Mouse (Mus musculus): ENCODE measurements around the gene Vwf.

The Vwf gene

DNA sequence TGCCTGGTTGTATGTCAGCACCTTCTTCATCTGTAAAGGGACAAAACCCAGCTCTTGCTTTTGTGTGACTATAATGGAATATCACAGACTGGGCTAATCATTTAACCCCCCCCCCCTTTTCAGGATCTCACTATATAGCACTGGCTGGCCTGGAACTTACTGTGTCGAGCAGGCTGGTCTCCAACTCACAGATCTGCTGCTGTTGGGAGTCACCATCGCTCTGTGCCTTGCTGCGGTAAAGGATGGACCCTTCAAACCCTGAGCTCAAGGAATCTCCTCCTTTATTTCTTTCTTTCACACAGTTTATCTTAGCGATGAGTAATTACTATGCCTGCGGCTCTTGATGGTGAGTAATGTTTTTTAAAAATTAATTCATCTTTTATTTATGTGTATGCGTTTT, at the start of gene Vwf:
TSS of gene Vwf (plus strand) at position 301 of the 400 bp plus-strand sequence.
- CTCF ChIA-PET = no interaction called here

DNA sequence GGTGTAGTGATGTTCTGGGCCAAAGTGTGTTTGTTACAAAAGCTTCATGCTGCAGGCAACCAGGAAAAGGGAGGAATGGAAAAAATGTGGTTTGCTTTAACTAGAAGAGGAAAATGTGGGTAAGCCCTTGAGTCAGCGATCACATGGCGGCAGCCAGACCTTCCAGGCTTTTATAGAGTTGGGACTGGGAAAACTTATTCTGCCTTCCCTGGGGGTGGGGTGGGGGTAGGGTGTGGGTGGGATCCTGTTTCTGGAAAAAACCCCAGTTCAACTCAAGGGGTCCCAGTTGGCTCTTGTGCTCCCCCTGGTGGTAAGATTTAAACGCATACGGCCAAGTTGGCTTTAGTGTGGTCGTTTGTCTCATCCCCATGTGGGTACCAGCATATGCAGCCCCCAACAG, 48.5 kb upstream of the Vwf start:
- CTCF ChIA-PET = interaction anchor here (0.6 kb wide), 1 partner anchor 54 kb away, joined by 12 read pairs; no protein-coding TSS in a partner anchor

DNA sequence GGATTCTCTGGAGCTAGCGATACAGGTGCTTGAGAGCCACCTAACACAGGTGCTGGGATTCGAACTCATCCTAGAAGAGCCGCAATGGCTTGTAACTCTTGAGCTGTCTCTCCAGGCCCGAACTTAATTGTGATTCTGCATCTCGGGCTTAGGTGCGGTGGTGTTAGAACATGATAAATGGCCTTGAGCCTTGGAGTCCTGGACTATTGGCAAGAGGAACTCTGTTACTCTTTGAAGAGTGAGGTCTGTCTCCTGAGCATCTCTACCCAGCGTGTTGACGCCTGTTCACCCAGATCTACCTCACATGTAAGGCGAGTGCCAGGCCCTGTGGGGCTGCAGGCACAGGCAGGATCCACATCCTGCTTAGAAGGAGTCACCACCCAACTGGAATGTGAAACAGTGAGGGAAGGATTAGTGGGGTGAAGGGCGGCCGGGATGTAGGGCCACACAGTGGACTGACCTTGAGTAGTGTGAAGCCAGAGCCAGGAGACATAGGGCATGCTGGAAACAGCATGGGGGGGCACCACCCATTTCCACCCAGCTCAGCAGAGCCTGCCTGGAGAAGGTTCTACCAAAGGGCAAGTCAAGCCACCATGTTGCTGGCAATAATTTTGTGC, 43.3 kb upstream of the Vwf start:
- CTCF ChIA-PET = interaction anchor here (0.7 kb wide), 1 partner anchor 83 kb away, joined by 3 read pairs; no protein-coding TSS in a partner anchor

DNA sequence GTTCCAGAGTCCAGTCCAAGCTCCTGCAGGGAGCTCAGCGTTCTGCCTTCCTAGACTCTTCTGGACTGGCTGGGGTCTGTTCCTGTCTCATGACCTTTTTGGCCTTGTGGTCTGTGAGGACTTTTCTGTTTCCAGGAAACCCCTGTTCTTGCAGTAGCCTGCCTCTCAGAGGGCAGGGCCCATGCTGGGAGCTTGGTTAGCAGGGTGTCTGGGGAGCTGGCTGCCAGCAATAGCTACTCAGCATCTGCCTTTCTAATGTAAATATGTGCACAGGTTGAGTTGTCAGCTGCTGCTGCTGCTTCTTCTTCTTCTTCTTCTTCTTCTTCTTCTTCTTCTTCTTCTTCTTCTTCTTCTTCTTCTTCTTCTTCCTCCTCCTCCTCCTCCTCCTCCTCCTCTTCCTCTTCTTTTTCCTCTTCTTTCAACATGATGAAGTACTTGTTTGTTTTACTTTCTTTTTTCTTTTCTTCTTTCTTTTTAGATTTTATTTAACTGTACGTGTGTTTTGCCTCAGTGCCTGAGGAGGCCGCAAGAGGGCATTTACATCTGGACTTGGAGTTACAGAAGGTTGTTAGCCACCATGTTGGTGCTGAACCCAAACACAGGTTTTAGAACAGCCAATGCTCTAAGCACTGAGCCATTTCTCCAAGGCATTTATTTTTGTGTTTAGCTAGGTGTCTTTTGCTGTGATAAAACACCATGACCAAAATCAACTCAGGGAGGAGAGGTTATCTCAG, 41.8 kb upstream of the Vwf start:
- CTCF ChIA-PET = no interaction called here

DNA sequence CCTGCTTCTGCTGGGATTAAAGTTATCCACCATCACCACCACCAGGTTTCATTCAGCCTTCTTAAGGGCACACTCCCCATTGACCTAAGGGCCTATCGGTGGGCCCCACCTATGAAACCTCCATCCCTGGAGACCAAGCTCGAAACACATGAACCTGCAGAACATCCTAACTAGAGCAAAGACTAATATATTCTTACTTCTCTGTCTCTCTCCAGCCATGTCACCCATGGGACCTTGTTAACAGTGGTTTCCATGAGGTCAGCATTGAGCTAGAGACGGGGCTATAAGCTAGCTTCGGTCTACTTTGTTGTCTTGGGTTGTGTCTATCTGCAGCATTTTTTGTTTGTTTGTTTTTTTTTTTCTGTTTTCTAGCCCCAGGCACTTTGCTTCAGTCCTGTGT, 40.1 kb upstream of the Vwf start:
- CTCF ChIA-PET = no interaction called here

DNA sequence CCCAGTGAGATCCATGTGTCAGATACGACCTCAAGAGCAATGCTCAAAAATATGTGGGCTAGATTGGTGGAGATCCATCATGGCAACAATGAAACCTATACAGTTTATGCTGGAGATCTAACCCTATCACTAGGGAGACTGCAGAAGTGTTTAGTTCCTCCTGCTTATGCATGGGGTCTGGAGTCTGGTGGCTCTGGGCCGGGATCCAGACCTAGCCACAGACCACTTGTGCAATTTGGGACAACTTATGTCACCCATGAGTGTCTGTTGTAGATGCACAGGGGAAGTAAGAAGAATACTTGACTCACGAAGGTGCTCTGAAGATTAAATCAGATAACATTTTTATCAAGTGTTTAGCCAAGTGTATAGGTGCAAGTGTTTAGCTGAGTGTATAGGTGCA, 36.8 kb upstream of the Vwf start:
- CTCF ChIA-PET = no interaction called here

DNA sequence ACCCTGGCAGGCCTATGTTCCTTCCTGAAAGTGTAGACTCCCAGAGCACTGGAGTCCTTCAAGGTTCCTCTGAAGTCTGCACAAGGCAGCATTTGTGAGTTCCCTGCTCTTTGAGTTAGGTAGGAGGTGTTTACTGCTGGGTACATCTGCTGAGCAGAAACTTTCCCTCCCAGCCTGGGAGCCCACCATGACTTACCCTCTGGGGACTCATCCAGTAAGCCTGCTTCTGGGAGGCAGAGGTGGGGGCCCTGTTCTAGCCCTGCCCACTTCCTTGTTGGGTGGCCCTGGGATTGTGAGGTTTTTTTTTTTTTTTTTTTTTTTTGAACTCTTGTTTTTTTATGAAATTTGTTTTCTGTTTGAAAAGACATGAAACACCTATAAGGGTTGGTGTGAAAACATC, 35.9 kb upstream of the Vwf start:
- CTCF ChIA-PET = interaction anchor here (0.6 kb wide), 2 partner anchors 62 kb away, joined by 3 to 4 read pairs; no protein-coding TSS in a partner anchor

DNA sequence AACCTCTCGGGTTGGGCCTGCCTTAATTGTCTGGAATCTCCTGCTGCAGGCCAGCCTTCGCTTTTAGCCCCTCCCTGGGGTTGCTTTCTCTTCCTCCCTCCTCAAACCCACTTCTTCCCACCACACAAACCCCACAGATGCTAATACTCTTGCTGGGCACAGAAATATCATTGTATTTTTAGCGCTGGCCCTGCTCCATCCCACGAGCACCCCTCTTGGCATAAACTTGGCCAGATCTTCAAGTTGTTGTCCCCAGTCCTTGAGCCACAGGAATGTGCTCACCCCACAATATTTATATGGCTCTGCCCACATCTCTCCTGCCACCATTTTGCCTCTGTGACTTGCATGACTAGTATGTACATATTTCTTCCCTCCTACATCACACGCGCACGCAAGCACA, 35.4 kb upstream of the Vwf start:
- CTCF ChIA-PET = interaction anchor here (0.5 to 0.6 kb wide), 2 partner anchors 61 to 97 kb away, joined by 3 to 4 read pairs; no protein-coding TSS in a partner anchor

DNA sequence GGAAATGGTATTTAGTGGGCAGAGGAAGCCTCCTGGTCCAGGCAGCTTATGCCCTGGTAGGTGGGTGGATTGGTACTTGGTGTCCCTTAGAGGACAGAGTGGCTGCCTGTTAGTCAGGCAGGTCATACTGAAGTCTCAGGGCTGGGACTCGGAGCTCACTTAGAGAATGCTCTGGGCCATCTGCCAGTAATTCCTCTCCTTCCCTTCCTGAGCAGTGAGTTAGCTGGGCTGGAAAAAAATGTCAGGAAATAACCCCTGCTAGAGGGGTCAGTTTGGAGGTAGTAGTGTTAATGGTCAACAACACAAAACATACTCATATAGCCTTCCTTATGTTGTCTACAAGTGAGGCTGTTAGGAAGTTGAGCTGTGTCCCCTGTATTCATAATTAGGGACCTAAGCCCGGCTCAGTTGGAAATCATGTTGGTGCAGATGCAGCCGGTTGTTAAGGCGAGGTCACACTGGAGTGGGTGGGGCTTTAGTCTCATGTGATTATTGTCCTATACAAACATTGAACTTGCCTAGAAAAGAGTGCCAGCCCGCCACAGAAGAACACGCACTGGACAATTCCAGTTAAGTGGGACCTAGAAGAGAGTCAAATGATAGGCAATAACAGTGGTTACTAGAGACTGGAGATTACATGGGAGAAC, 33.5 kb upstream of the Vwf start:
- CTCF ChIA-PET = interaction anchor here (0.5 kb wide), 1 partner anchor 149 kb away, joined by 10 read pairs; no protein-coding TSS in a partner anchor

DNA sequence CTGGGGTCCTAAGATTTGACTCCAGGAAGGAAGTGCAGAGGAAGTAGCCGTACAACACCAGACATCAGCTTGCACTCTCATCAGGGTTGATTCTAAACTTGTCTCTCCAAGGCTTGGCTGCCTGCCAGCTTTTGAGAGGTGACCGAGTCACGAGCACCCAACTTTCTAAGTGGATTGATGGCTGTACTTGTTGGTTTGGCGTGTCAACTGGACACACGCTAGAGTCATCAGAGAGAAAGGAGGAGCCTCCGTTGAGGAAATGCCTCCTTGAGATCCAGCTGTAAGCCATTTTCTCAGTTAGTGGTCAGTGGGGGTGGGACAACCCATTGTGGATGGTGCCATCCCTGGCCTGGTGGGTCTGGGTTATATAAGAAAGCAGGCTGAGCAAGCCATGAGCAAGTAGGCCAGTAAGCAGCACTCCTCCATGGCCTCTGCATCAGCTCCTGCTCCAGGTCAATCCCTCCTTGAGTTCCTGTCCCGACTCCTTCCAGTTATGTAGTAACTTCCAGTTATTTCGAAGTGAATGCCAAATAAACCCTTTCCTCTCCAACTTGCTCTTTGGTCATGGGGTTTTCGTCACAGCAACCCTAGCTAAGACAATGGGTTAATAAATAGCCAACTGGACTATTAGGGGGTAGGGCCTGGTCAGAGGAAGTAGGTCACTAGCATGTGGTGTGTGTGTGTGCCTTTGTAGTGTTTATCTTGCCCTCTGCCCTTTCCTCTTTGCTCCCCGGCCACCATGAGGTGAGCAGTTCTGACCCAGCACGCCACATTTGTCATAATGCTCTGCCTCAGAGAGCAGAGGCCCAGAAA, 30.9 kb upstream of the Vwf start:
- CTCF ChIA-PET = no interaction called here

DNA sequence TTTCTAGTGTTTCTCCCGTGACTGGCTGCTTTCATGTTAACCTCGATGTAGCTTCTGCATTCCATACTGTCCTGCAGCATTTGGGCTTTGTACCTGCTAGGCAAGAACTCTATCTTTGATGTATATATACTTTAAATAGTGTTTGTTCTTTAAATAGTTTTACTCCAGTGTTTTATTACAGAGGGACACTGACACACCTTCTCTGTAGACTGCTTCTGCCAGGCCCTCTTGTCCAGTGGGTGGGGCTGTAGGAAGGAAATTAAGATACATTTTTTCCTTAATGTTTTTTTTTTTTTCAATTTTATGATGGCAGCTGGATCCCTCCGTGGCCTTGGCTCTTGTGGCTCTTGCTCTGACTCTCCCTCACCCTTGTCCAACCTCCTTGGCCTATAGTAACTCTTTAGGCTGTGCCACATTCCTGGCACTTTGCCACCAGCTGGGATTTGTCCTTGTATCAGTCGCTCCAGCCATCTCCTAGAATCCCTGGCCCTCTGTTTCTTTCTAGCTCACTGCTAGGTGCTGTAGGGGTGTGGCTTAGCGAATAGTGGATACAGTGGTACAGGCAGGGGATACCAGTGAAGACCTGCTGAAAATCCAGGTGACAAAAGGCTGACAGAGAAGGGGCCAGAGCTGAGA, 24.9 kb upstream of the Vwf start:
- CTCF ChIA-PET = no interaction called here

DNA sequence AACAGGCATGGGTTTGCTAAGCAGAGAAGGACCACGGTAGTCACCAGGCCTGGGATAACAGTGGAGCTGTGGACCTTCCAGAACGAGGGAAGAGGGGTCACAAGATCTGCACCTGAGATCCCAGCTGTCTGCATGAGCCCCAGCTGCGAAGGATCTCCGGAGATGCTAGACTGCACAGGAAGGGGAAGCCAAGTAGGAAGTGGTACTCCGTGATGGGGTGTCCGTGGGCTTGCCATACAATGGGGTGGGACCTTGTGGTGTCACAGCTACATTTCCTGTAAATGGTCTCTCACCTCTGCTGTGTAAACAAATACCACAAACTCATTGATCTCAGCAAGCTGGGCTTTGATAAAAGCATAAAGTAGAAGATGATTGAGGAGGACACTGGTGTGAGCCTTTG, 22.5 kb upstream of the Vwf start:
- CTCF ChIA-PET = interaction anchor here (0.6 kb wide), 1 partner anchor 295 kb away, joined by 6 read pairs; no protein-coding TSS in a partner anchor

DNA sequence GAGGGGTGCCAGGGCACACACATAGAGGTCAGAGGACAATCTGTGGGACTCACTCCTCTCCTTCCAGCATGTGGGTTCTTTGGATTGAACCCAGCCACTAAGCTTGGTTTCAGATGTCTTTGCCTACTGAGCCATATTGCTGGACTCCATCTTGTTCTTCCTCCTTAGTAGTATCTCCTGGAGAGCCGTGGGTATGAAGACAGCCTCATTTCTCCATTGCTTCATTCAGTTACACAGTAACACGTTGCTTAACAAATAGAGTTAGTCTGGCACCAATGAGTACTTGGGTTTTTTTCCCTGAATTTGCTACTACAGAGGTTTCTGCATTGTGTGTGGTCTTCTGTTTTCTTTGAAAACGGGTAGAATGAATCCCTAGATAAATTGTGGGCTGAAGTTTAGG, 20.5 kb upstream of the Vwf start:
- CTCF ChIA-PET = no interaction called here

DNA sequence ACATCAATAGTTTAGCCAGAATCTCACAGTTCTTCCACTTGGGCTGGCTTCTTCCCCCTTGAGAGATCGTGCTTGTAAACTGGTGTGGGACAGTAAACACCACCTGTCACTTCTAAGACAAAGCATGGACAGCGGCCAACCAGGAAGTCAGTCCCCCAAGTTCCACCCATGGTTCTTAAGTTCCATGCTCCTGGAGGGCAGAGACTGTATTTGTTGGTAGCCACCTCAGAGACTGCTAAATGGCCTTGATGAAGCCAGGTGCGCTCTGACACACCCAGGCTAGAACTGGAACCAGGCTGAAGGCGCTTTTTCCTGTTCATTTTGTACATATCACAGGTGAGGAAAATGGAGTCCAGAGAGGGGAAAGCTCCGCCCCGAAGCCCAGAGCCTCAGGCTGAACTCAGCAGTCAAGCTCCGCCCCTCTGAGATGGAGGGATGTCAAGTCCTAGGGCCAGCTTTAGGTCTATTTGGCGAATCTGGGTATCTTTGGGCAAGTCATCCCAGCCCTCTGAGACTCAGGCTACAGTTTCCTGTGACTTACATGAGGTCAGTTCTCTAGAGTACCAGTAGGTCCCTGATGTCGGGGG, 17.9 kb upstream of the Vwf start:
- CTCF ChIA-PET = no interaction called here

DNA sequence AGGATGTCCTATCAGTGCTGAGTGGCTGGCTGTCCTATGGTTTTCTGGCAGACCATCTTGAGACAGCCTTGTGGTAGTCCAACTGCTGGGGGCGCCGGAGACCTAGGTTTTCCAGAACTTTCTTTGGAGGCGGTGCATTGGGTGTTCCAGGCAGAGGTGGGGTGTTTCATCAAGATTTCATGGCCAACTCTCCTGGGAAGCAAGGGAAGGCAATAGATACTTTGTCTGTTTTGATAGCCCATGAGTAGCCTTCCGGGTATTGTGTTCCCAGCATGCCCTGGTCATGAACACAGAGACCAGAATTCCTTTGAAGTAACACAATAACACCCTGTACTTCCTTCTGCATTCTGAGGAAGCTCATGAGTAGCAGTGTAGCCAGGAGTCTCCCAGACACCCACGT, 17.1 kb upstream of the Vwf start:
- CTCF ChIA-PET = interaction anchor here (0.6 kb wide), 1 partner anchor 21 kb away, joined by 3 read pairs; no protein-coding TSS in a partner anchor

DNA sequence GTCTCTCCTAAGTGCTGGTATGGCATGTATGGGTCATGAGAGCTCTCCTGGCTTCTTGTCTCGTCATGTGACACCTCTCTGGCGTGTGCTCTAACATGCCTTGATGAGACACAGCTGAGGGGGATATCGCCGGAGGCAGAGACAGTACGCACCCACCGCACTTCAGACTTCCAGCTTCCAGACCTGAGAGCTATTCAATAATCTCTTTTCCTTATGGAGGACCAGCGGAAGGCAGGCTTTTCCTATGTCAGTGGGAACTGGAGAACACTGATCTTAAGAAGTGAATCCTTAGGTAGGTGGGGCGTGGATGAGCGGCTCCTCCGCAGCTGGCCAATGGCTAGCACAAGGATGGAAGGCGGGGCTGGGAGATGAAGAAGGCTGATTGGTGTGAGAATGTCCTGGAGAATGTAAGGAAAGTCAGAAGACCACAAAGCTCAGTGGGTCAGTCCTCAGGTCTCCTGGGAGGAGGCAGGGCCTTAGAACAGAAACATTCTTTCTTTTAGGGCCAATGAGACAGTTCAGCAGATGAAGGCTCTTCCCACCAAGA, 13.4 kb upstream of the Vwf start:
- CTCF ChIA-PET = no interaction called here

DNA sequence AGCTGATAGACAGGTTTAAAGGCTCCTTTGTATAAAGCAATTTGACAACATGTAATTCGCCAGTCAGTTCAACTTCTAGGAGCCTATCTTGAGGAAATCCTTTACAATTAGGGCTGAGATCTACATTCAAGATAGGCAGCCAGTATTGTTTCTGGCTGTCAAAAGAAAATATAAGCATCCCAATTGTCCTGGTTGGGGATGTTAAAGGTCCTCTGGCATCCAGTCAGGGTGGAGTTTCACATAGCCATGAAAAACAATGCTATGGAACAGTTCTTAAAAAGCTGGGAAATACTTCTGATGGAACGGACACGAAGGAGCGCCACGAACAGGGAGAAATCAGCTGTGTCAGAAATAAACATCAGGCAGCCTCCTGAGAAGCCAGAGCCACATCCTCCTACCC, 11.6 kb upstream of the Vwf start:
- CTCF ChIA-PET = no interaction called here

DNA sequence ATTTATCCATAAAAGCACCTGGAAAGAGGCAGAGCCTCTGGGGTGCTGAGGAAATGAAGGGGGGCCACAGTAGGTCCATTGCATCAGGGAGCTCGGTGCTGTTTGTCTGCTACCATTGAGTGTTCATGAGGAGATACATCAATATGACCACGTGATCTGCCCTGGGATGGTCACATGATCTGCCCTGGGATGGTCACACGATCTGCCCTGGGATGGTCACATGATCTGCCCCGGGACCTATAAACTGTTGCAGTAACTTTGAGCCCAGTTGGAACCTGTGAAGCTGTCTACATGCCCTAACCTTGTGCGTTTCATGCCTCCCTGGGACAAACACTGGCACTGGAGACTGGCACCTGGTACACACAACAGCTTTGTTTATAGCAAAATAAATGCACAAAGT, 8.1 kb upstream of the Vwf start:
- CTCF ChIA-PET = no interaction called here

DNA sequence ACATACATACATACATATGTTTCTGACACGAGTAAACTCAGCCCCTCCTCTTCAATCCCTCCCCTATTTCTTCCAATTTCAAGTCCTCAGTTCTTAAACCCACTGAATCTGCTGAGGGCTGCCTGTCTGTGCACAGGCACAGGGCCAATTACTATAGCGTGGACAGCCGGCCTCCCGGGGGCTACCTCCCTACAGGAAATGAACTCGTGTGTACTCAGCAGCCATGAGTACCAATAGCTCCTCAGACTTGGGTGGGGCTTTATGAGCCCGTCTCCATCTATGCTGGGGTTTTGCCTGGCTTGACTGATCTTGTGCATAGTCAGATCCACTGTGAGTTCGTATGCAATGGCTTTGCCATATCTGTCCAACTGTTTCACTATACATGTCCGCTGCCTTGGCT, 7.2 kb upstream of the Vwf start:
- CTCF ChIA-PET = no interaction called here

DNA sequence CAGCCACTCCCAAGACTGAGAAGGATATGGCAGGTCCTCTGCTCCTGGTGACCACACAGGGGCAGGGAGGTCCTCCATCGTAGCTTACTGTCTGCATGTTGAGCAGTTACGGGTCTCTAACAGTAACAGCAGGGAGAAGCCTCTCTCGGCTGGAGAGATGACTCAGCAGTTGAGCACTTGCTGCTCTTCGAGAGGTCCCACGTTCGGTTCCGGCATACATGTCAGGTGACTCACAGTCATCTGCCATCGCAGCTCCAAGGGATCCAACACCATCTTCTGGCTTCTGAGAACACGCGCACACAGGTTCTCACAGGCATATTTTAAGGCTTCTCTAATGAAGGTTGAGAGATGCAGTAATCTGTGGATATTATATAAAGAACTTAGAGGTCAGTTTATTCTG, 6.4 kb upstream of the Vwf start:
- CTCF ChIA-PET = no interaction called here

DNA sequence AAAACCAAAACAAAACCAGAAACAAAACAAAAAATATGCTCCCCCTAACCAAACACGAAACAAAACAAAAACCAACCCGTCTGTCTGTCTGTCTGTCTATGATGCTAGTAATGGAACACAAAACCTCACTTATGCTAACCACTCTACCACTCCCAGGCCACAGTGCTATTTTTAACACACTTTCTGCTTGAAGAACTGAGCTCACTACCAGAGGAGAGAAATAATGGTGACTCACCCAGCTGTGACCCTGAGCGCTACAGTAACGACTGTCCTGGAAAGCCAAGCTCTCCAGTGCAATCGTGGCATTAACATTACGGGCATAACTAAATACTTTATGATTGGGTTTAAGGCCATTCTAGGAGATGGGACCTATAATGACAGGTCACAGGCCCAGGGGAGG, 5.7 kb upstream of the Vwf start:
- CTCF ChIA-PET = no interaction called here
